Mouse (Mus musculus): ENCODE measurements around the gene Adamts14. TPM values are rescaled to one million over a fixed set of nuclear protein-coding genes. Genes with fewer than 3 reads are reported as not detected.
A peak's percentile ranks its signal among the peaks of the same experiment; 100 is the strongest.

Gene Adamts14
- total RNA-seq, 2 experiments from 2014 or later = 0.21 to 0.32 TPM

- DNase-seq (ENCODE audit: low spot score in 2 of 2) = no peak
- intact Hi-C loops (cut with DNase I) = no loop called here
Measured at GRCm38 (mm10) chr10:61240108-61240920, 32.9 kb downstream of the Adamts14 start.

- intact Hi-C loops (cut with DNase I) = no loop called here
- DNase-seq (ENCODE audit: low spot score in 2 of 2) = no peak
Measured at GRCm38 (mm10) chr10:61237391-61237785, 35.9 kb downstream of the Adamts14 start.

DNA sequence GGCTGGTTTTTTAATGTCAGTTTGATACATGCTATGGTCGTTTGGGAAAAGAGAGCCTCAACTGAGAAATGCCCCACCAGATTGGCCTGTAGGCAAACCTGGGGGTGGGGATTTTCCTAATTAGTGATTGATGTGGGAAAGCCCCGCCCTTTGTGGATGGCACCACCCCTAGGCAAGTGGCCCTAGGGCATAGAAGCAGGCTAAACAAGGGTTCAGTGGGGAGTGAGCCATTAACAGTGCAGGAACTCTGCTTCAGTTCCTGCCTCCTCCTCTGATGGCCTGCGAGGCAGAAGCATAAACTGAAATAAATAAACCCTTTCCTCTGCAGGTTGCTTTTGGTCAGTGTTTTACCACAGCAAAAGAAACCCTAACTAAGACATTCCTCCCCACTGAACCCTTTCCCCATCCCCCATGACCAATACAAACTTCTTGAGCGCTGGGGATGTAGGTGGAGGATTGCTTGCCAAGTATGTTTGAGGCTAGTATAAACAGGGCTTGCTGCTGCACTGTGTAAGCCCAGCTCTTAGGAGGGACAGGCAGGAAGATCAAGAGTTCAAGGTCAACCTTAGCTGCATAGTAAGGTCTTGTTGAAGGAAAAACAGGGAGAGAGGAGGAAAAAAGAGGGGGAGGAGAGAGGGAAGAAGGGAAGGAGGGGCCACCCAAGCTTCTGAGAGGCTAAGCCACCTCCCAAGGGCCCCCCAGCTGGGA, 36.4 kb downstream of the Adamts14 start:
- intact Hi-C loops (cut with DNase I) = no loop called here
- DNase-seq (ENCODE audit: low spot score in 2 of 2) = no peak

DNA sequence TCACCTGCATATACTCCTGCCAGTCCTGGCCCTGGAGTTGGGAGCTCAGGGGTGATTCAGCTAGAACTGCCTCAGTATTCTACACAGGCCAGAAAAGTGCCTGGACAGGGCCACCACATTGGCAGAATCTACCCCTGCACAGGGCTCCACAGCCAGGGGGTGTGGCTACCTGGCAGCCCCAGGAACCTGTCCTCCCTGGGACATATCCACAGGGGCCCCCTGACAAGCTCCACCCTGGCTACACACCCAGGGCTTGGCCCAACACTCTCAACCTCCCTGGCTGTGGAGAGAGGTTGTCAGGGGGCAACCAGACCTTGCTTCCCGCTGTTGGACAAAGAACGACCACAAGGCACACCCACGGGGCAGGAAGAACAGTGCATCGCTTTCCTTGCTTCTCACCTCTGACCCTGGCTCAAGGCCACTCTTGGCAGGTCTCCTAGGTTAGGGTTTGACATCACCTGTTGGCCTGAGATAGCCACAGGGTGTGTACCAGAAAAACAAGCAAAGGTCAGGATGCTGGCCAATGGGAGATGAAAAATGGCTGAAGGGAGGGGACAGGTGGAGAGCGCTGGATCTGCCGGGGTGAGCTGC, 37.5 kb downstream of the Adamts14 start:
- intact Hi-C loops (cut with DNase I) = no loop called here
- no peak for DNase-seq (ENCODE audit: low spot score in 2 of 2)

GRCm38 (mm10) chr10:61234319-61234718, 38.9 kb downstream of the Adamts14 start:
- intact Hi-C loops (cut with DNase I) = no loop called here
- no peak for DNase-seq (ENCODE audit: low spot score in 2 of 2)

GRCm38 (mm10) chr10:61232858-61233567, 40.2 kb downstream of the Adamts14 start:
- no peak for DNase-seq (ENCODE audit: low spot score in 2 of 2)
- intact Hi-C loops (cut with DNase I) = no loop called here

GRCm38 (mm10) chr10:61231756-61232155, 41.5 kb downstream of the Adamts14 start:
- intact Hi-C loops (cut with DNase I) = no loop called here
- DNase-seq (ENCODE audit: low spot score in 2 of 2) = no peak

DNA sequence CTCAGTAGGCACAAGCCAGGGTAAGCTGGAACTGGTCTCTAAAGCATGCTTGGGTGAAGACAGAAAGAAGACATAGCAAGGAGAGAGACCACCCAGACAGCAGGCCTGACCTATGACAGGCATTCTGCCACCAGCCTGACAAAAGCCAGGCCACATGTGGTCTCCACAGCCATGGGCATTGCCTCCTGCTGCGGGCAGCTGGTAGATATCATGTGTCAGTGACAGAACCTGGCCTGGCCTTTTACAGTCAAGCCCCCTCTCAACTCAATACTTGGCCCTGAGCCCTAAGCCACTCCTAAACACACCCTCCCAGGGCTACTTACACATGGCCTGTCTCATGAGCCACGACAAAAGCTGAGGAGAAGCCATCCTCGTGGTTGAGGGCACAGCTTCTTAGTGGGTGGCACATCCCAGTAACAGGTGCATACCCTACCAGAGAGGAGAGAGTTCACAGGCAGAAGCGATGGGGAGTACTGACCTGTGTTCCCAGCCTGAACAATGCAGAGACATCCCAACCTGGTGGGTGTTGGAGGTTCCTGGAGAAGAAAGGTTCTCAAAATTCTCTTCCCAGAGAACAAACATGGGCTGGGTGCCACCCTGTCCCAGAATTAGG, 46.3 kb downstream of the Adamts14 start:
- intact Hi-C loops (cut with DNase I) = no loop called here
- DNase-seq (ENCODE audit: low spot score in 2 of 2) = no peak

GRCm38 (mm10) chr10:61225694-61226093, 47.5 kb downstream of the Adamts14 start:
- DNase-seq (ENCODE audit: low spot score in 2 of 2) = no peak
- intact Hi-C loops (cut with DNase I) = no loop called here

DNA sequence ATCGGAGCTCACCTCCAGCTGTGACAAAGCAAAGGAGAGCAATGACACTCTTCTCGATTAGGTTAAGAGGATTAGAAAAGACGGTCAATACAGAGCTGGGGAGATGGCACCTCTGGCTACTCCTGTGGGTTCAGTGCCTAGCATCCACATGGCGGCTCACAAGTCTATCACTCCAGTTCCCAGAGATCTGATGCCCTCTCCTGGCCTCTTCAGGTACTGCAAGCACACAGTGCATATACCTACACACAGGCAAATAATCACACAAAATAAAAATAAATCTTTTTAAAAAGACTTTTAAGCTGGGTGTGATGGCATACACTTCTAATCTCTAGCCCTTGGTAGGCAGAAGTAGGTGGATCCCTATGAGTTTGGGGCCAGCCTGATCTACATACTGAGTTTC, 53.9 kb downstream of the Adamts14 start:
- intact Hi-C loops (cut with DNase I) = no loop called here
- DNase-seq (ENCODE audit: low spot score in 2 of 2) = no peak

- intact Hi-C loops (cut with DNase I) = no loop called here
- DNase-seq (ENCODE audit: low spot score in 2 of 2) = no peak
Measured at GRCm38 (mm10) chr10:61216163-61216562, 57.1 kb downstream of the Adamts14 start.

DNA sequence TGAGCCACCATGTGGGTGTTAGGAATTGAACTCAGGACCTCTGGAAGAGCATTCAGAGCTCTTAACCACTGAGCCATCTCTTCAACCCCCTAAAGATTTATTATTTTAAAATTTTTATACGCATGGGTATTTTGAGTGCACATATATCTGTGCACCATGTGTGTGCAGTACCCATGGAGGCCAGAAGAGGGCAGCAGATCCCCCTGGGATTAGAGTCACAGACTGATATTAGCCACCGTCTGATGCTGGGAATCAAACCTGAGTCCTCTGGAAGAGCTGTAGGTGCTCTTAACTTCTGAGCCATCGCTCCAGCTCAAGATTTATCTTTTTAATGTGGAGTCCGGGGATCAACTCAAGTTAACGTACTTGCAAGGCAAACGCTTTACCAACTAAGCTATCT, 57.6 kb downstream of the Adamts14 start:
- intact Hi-C loops (cut with DNase I) = no loop called here
- no peak for DNase-seq (ENCODE audit: low spot score in 2 of 2)

- intact Hi-C loops (cut with DNase I) = no loop called here
- DNase-seq (ENCODE audit: low spot score in 2 of 2) = no peak
Measured at GRCm38 (mm10) chr10:61212817-61213216, 60.4 kb downstream of the Adamts14 start.

DNA sequence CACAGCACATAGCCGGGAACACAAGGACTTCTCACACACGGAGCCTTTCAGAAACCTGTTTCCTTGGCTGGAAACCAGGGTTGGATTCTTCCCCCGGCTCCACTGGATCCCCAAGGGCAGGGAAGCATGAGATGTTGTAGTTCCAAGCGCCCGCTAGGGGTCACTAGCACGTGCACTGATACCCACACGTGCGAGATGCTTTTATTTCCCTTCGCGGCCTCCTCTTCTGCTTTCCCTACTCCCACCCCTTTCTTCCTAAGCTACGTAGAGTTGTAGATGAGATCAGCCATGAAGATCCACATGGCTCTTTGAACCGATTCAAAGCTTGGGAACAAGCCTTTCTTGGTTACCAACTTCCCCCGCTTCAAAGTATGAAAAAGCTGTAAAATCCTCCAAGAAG, 61.5 kb downstream of the Adamts14 start:
- intact Hi-C loops (cut with DNase I) = no loop called here
- peak; percentile 55 to 56 for DNase-seq (ENCODE audit: low spot score in 2 of 2)

DNA sequence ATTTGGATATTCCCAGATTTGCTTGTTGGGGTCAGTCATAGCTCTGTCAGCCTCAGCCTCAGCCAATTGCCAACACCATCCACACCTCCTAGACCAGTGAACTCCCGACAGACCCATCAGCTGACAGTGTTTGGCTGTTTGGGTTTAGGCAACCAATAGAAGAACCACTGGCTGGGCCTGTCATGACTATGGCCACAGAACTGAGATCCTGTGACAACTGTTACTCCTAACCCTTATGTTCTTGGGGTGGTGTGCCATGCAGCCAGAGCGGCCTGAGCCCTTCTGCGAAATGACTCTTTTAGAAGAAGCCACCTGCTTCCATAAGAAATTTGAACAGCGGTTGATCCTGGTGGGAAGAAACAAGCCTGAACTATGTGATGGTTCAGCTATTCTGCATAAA, 62.1 kb downstream of the Adamts14 start:
- no peak for DNase-seq (ENCODE audit: low spot score in 2 of 2)
- intact Hi-C loops (cut with DNase I) = no loop called here

GRCm38 (mm10) chr10:61208114-61208684, 65.0 kb downstream of the Adamts14 start:
- intact Hi-C loops (cut with DNase I) = loop anchor here (10.0 kb wide), 1 partner anchor 447 kb away; no protein-coding TSS in a partner anchor
- DNase-seq (ENCODE audit: low spot score in 2 of 2) = no peak

- no peak for DNase-seq (ENCODE audit: low spot score in 2 of 2)
- intact Hi-C loops (cut with DNase I) = loop anchor here (5.0 to 10.0 kb wide), 2 partner anchors 193 to 451 kb away; no protein-coding TSS in a partner anchor
Measured at GRCm38 (mm10) chr10:61203930-61204329, 69.3 kb downstream of the Adamts14 start.

DNA sequence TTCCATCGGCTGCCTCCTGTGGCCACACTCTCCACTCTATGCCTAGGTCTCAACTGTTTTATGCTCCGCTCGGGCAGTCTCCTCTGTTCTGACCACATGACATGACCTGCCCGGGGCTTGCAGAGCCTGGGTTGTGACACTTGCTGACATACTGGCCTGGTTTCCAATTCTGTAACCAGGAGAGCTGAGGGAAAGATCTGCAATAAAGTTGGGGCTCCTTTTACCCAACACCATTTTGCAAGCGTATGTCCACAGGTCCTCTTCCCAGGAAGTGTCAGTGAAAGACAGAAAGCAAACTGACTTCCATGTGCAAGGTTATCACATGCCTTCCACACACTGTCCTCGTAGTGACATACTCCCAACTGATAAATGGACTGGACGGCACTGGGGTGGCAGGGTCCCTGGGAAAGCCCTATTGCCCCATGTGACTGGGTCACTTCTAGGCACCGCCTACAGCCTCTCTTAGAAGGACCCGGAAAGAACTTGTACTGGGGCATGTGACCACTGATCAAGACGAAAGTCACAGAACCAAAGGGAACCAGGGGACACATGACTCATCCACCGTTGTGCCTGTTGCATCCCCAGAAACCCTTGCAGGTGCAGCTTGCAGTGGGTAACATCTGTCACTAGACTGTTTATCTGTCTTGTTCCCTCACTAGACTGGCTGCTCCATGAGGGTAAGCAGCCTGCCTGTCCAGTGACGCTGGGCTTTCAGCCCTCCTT, 71.5 kb downstream of the Adamts14 start:
- intact Hi-C loops (cut with DNase I) = loop anchor here (5.0 to 10.0 kb wide), 2 partner anchors 196 to 453 kb away; no protein-coding TSS in a partner anchor
- no peak for DNase-seq (ENCODE audit: low spot score in 2 of 2)

Data from left cerebral cortex, postnatal 25 days (tissue).